Mouse (Mus musculus) heart, embryonic 10.5 days (tissue): ENCODE results near the gene Cox6b2. TPM values are rescaled to one million over a fixed set of nuclear protein-coding genes. Genes with fewer than 3 reads are reported as not detected.

Source experiments
- DNase-seq: peaks from one replicate; pipeline ENCODE4 v3.0.0-alpha.2; 2017; ENCODE audit warnings: low spot score
- H3K27ac ChIP-seq: fragments of 300-500 bp; sonication (generic); 2 replicates; pipeline ENCODE4 v1.5.1; 2016; ENCODE audit warnings: mild to moderate bottlenecking
- H3K27me3 ChIP-seq: fragments of 300-500 bp; sonication (generic); 2 replicates; pipeline ENCODE4 v1.6.1; 2016; ENCODE audit warnings: mild to moderate bottlenecking; ENCODE audit not compliant: poor library complexity, insufficient read depth, severe bottlenecking
- H3K36me3 ChIP-seq: fragments of 300-500 bp; sonication (generic); 2 replicates; pipeline ENCODE4 v1.6.1; 2016; ENCODE audit warnings: mild to moderate bottlenecking, moderate library complexity
- H3K4me1 ChIP-seq: fragments of 300-500 bp; sonication (generic); 2 replicates; pipeline ENCODE4 v1.6.1; 2016; ENCODE audit warnings: mild to moderate bottlenecking
- H3K4me3 ChIP-seq: fragments of 300-500 bp; sonication (generic); 2 replicates; pipeline ENCODE4 v1.5.1; 2016; ENCODE audit warnings: mild to moderate bottlenecking, moderate library complexity
- H3K9me3 ChIP-seq: fragments of 300-500 bp; sonication (generic); 2 replicates; pipeline ENCODE4 v1.6.1; 2016; ENCODE audit warnings: mild to moderate bottlenecking, moderate library complexity
- WGBS: fragments of 180-500 bp; shearing (Covaris S2); methylation state at CpG from one replicate; pipeline ENCODE4 v1.1.7; 2016; 5-methylcytosine and 5-hydroxymethylcytosine counted together
- polyA plus RNA-seq: library from polyadenylated mRNA; unstranded; fragments of >200 nt; fragmentation: Nextera tagmentation; extraction: Ambion mirVana; gene quantifications from 2 replicates; pipeline ENCODE4 v1.2.1, GENCODE M21; 2016

Gene Cox6b2
- polyA plus RNA-seq, 1 experiment from 2014 or later, result 42.2 TPM

- peaks cover 43% of the 10 kb centered on the region for H3K36me3 ChIP-seq
- WGBS, result 54% methylated on average over 9 of the region's 9 CpGs
- peak; percentile 88 for DNase-seq
- H3K4me3 ChIP-seq, result no peak overlapping the region
- peak overlapping the region; percentile 33; the same call in 1 of the 2 replicates for H3K27ac ChIP-seq
- H3K27me3 ChIP-seq, result no peaks in the 10 kb centered on the region
- peaks cover 37% of the 10 kb centered on the region for H3K4me1 ChIP-seq
- no peaks in the 10 kb centered on the region for H3K9me3 ChIP-seq
Measured at GRCm38 (mm10) chr7:4747156-4747899, 5.6 kb downstream of the Cox6b2 start.

DNA sequence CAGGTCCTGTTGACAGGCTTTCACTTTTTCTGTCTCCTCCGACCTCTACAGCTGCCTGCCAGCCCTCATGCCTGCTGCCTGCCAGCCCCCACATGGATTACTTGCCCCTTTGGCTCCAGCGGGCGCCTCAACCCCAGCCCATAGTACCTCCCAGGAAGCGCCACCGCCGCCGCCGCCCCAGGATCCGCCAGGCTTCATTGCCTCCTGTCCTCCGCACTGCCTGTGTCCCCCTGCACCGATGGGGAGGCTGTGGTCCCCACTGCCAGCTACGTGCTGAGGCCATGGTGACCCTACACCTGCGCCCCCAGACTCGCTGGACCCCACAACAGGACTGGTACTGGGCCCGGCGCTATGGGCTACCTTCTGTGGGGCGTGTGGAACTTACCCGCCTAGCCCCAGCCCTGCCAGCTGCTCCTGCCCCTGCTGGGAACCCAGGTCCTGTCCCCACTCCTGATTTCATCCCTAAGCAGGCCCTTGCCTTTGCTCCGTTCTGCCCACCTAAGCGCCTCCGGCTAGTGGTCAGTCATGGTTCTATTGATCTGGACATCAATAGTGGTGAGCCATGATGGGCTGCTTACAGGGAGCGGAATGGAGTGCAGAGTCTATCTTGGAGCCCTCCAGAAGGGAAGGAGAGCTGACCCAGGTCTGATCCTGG lies 6.4 kb downstream of the Cox6b2 start:
- peak; percentile 74 for DNase-seq
- peak overlapping the region; percentile 33; the same call in 1 of the 2 replicates for H3K27ac ChIP-seq
- 84% methylated on average over 22 of the region's 22 CpGs for WGBS
- H3K4me3 ChIP-seq, result no peak overlapping the region
- no peaks in the 10 kb centered on the region for H3K9me3 ChIP-seq
- H3K4me1 ChIP-seq, result peaks cover 37% of the 10 kb centered on the region
- H3K27me3 ChIP-seq, result no peaks in the 10 kb centered on the region
- peaks cover 47% of the 10 kb centered on the region for H3K36me3 ChIP-seq

GRCm38 (mm10) chr7:4744886-4745285 lies 8.0 kb downstream of the Cox6b2 start:
- Histone ChIP-seq H3K4me1 (peaks cover 40% of the 10 kb centered on the region), H3K27me3 (no peaks in the 10 kb centered on the region), H3K27ac (no peak overlapping the region; the same call in 1 of the 2 replicates), H3K9me3 (no peaks in the 10 kb centered on the region), H3K36me3 (peaks cover 47% of the 10 kb centered on the region), H3K4me3 (no peak overlapping the region)
- DNase-seq, result peak; percentile 73
- 79% methylated on average over 6 of the region's 6 CpGs for WGBS

DNA sequence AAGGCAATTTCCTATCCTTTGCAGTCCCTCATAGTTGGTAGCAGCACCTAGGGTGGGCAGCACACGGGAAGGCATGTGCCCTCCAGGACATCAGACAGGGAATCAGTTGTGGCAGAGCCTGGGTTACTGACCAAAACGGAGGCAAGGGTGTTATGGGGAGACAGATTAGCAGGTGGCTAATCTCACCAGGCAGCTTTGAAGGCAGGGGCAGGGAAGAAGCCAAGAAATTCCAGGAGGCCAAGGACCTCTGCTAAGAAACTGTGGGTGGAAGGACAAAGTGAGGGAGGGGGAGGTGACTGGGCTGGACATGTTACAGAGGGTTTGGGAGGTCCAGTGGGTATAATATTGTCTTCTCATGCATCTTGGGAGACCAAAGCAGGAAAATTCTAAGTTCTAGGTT lies 9.5 kb downstream of the Cox6b2 start:
- Histone ChIP-seq H3K27ac (0 out of 2 replicates have a peak overlapping the region, but pooled peaks have one; percentile 94), H3K27me3 (no peaks in the 10 kb centered on the region), H3K36me3 (peaks cover 47% of the 10 kb centered on the region), H3K4me3 (peak overlapping the region; percentile 10; the same call in 1 of the 2 replicates), H3K4me1 (peaks cover 46% of the 10 kb centered on the region), H3K9me3 (no peaks in the 10 kb centered on the region)
- no peak for DNase-seq
- 49% methylated on average over 2 of the region's 2 CpGs for WGBS

- peaks cover 47% of the 10 kb centered on the region for H3K36me3 ChIP-seq
- H3K4me1 ChIP-seq, result peaks cover 46% of the 10 kb centered on the region
- H3K4me3 ChIP-seq, result peak overlapping the region; percentile 67; the same call in 1 of the 2 replicates
- peak overlapping the region; percentile 94; the same call in 1 of the 2 replicates for H3K27ac ChIP-seq
- H3K27me3 ChIP-seq, result no peaks in the 10 kb centered on the region
- H3K9me3 ChIP-seq, result no peaks in the 10 kb centered on the region
- no peak for DNase-seq
- WGBS, result 83% methylated on average over 6 of the region's 6 CpGs
Measured at GRCm38 (mm10) chr7:4742482-4742819, 10.4 kb downstream of the Cox6b2 start.

DNA sequence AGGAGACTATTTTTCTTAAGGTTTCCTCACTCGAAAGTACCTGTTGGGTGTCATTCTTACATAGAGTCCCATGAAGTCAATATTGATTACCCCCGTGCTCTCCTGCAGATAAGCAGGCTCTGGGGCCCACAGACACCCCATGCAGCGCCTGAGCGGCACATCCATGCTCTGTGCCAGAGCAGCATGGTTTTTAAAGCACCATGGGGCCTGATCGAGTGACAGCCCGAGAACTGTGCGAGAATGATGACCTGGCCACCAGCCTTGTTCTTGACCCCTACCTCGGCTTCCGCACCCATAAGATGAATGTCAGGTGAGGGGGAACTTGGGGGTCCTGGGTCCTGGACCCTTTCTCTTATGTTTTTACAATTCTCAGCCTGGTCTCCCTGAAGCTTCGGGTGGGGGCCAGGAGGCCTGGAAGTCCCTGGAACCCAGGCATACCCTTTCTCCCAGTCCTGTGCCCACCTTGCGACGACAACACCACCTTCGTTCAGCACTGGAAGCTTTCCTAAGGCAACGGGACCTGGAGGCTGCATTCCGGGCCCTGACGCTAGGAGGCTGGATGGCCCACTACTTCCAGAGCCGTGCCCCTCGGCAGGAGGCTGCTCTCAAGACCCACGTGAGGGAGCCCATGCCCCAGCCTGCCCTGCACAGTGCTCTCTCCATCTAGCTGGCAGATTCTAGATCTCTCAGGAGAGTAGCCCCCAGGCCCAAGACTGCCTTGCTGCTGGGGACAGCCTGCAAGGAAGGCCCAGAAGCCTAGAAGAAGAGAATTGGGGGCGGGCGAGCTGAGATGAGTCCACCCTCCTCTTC lies 11.0 kb downstream of the Cox6b2 start:
- Histone ChIP-seq H3K27ac (peak overlapping the region; percentile 94), H3K9me3 (no peaks in the 10 kb centered on the region), H3K4me1 (peaks cover 44% of the 10 kb centered on the region), H3K27me3 (no peaks in the 10 kb centered on the region), H3K36me3 (peaks cover 46% of the 10 kb centered on the region), H3K4me3 (peak overlapping the region; percentile 67)
- 84% methylated on average over 21 of the region's 21 CpGs for WGBS
- no peak for DNase-seq

GRCm38 (mm10) chr7:4741151-4741550 lies 11.7 kb downstream of the Cox6b2 start:
- no peaks in the 10 kb centered on the region for H3K27me3 ChIP-seq
- peak overlapping the region; percentile 94 for H3K27ac ChIP-seq
- 4% methylated on average over 4 of the region's 4 CpGs for WGBS
- H3K9me3 ChIP-seq, result no peaks in the 10 kb centered on the region
- peaks cover 38% of the 10 kb centered on the region for H3K4me1 ChIP-seq
- H3K4me3 ChIP-seq, result peak overlapping the region; percentile 67
- DNase-seq, result peak; percentile 89
- peaks cover 39% of the 10 kb centered on the region for H3K36me3 ChIP-seq

DNA sequence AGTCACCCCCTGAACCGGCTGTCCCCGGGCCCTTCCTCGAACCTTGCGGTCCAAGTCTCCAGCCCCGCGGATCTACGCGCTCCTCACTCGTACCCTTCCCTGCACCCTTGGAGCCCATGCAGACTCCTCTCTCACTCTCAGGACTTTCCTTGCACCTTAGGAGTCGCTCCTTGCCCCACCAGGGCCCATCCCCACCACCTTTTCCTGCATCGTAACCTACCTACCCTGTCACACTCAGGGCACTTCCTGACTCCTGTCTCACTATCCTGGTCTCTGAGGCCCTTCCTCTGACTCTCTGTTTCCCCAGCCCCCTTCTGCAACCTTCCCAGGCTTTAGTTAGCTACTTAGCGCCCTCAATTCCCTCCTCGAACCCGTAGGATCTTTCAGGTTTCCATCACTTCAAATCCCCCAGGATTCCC lies 12.6 kb downstream of the Cox6b2 start:
- Histone ChIP-seq H3K27ac (peak overlapping the region; percentile 94), H3K9me3 (no peaks in the 10 kb centered on the region), H3K4me1 (peaks cover 33% of the 10 kb centered on the region), H3K27me3 (no peaks in the 10 kb centered on the region), H3K4me3 (peak overlapping the region; percentile 67), H3K36me3 (peaks cover 31% of the 10 kb centered on the region)
- 2% methylated on average over 14 of the region's 14 CpGs for WGBS
- no peak for DNase-seq

DNA sequence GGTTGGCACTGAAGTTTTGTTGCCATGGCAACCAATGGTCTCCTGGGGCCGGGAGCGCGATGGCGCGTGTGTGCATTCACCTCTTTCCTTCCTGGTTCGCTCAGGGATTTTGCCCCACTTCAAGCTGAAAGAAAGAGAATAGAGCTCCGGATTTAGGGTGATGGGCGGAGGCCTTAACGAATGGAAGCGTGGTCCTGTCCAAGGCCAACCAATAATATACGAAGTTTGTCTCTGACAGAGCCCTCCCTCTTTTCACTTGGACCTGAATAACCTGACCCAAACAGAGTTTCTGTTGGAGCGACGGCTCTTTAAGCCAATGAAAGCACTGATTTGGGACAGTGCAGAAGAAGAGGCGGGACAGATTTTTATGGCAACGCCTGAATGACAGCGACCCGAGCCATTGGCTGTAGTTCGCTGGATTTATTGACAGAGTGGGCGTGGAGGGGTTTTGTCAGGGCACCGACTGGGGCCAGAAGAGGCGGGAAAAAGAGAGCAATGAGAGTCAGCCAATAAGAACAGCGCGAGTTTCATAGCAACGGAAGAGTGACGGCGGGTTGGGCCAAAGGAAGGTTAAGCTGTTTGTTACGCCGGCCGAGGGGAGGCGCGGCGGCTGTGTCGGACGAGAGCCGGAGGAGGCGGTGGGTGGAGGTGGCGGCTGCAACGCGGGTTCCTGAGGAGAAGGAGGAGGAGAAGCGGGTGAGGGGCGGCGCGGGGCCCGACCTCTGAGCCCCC lies 13.2 kb downstream of the Cox6b2 start, which contains the start of gene Kmt5c:
Gene Kmt5c (plus strand): TSS at position 572 of the 732 bp plus-strand sequence.
- Histone ChIP-seq H3K9me3 (no peaks in the 10 kb centered on the region), H3K36me3 (peaks cover 27% of the 10 kb centered on the region), H3K27ac (peak within 1 kb of the TSS; percentile 94), H3K4me3 (peak within 1 kb of the TSS; percentile 67), H3K27me3 (no peaks in the 10 kb centered on the region), H3K4me1 (peaks cover 33% of the 10 kb centered on the region)
- under 1% methylated on average over 36 of the region's 44 CpGs for WGBS
- DNase-seq, result peak; percentile 100

GRCm38 (mm10) chr7:4739041-4739543 lies 13.8 kb downstream of the Cox6b2 start:
- peaks cover 30% of the 10 kb centered on the region for H3K4me1 ChIP-seq
- peak overlapping the region; percentile 67 for H3K4me3 ChIP-seq
- H3K36me3 ChIP-seq, result peaks cover 21% of the 10 kb centered on the region
- no peak for DNase-seq
- 56% methylated on average over 10 of the region's 10 CpGs for WGBS
- no peaks in the 10 kb centered on the region for H3K9me3 ChIP-seq
- no peaks in the 10 kb centered on the region for H3K27me3 ChIP-seq
- H3K27ac ChIP-seq, result peak overlapping the region; percentile 78

GRCm38 (mm10) chr7:4732968-4733392 lies 19.9 kb downstream of the Cox6b2 start:
- no peak for DNase-seq
- Histone ChIP-seq H3K27ac (no peak overlapping the region), H3K27me3 (no peaks in the 10 kb centered on the region), H3K9me3 (no peaks in the 10 kb centered on the region), H3K4me1 (no peaks in the 10 kb centered on the region), H3K4me3 (no peak overlapping the region), H3K36me3 (no peaks in the 10 kb centered on the region)
- WGBS, result 54% methylated on average over 6 of the region's 6 CpGs

DNA sequence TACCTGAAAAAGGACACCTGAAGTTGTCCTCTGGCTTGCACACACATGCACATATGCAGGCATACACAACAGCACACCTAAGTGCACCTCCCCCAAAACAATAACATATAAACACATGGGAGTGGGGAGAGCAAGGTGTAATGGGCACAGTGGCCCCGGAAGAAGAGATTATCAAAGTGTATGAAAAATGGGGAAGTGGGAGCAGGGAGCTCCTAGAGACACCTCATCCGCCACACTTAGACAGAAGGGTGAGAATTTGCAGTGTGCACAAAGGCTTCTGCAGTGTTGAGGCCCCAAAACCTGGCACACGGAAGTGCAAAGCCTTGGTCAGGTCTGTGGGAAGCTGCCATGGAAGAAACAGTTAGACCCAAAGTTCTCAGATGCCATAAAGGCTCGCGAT lies 21.8 kb downstream of the Cox6b2 start:
- Histone ChIP-seq H3K27ac (no peak overlapping the region), H3K36me3 (no peaks in the 10 kb centered on the region), H3K9me3 (no peaks in the 10 kb centered on the region), H3K4me3 (no peak overlapping the region), H3K27me3 (no peaks in the 10 kb centered on the region), H3K4me1 (no peaks in the 10 kb centered on the region)
- DNase-seq, result no peak
- WGBS, result 73% methylated on average over 5 of the region's 5 CpGs
